Mouse (Mus musculus) CD4-positive helper T cell, adult 2 months (primary cell): ENCODE measurements around the gene Aldh3b1.

Experiments
- DNase-seq: peaks from one replicate; pipeline ENCODE4 v3.0.0-alpha.2; 2012; ENCODE audit warnings: low read depth, missing footprints, low spot score

The Aldh3b1 gene

GRCm38 (mm10) chr19:3884325-3884990 lies 45.1 kb downstream of the Aldh3b1 start:
- no peak for DNase-seq

GRCm38 (mm10) chr19:3882214-3882613 lies 47.4 kb downstream of the Aldh3b1 start:
- DNase-seq: no peak

- no peak for DNase-seq
Observed at GRCm38 (mm10) chr19:3880054-3880848, 49.4 kb downstream of the Aldh3b1 start.

- DNase-seq: no peak
Observed at GRCm38 (mm10) chr19:3875045-3875444, 54.6 kb downstream of the Aldh3b1 start.

GRCm38 (mm10) chr19:3872373-3872772 lies 57.2 kb downstream of the Aldh3b1 start:
- no peak for DNase-seq

- no peak for DNase-seq
Observed at GRCm38 (mm10) chr19:3871468-3871867, 58.1 kb downstream of the Aldh3b1 start.

- no peak for DNase-seq
Observed at GRCm38 (mm10) chr19:3868290-3868689, 61.3 kb downstream of the Aldh3b1 start.

GRCm38 (mm10) chr19:3864960-3865359 lies 64.6 kb downstream of the Aldh3b1 start:
- no peak for DNase-seq
